Mouse (Mus musculus): ENCODE results near the gene Klf6.

Gene Klf6

DNA sequence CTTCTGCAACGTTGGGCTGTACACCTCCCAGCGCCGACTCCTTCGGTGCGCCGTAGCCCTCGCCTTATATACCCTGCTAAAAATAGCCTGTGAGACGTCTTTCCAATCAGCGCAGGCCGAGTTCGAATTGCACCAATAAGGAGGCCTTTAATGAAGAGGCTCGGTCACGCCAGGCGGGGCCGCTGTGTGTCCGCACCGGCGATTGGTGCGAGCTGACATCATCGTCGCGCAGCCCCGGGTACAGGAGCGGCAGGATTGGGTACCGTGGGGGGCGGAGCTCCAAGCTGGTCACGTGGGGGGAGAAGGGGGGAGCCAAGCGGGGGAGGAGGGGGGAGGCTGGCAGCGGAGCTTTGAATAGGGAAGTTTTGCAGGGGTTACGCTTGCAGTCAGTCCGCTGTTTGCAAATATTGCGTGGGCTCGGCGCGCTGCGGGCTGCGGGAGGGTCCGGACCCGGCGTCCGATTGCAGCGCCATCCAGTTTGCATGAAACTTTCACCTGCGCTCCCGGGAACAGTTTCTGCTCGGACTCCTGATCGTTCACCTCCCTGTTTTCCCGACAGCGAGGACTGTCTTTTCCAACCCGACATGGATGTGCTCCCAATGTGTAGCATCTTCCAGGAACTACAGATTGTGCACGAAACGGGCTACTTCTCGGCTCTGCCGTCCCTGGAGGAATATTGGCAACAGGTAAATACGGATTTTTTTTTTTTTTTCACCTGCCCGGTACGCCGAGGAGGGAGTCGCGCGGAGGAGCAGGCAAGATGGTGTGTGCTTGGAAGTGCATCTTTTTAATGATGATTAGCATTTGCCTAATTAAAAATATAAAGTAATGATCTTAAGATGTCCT lies at the start of gene Klf6:
Klf6 (plus strand) TSS at position 326 of the 846 bp plus-strand sequence.
- peak; percentile 100 for DNase-seq (ENCODE audit: inconsistent age in 2 of 2, low spot score in 1 of 2)

DNA sequence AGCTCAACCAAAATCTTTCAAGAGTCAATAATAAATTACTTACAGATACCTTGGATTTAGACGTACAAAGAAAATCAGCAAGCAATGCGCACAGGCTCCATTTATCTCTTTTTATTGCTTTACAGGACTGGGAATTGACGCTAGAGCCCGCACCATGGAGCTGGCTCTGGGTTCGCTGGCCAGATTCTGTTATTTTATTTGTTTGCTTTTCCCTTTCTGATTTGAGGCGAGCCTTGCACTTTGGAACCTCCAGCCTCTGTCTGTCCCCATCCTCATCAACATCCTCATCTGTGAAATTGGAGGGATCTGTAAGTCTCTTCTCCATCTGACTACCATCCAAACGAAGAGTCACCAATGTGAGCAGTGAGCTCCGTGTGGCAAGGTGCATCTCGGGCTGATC lies 47.8 kb upstream of the Klf6 start:
- no peak for DNase-seq (ENCODE audit: inconsistent age in 2 of 2, low spot score in 1 of 2)

DNA sequence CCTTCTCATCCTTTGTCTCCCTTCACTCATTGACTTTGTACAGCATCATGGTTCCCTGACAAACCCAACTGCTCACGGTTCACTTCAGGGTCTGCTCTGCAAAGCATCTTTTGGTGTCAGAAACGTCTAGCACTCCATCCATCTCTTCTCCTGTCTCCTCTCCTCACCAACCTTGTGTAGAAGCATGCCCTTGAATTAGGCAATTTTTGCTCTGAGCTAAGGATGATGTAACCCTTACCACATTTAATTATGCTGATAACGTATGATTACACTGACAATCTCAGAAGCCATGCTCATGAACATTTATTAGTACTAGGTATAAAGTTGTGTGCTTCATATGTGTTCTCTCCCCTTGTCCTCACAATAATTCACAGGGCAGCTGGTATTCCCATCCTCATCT lies 44.0 kb upstream of the Klf6 start:
- peak in 1 of 2 experiments; percentile 41 for DNase-seq (ENCODE audit: inconsistent age in 2 of 2, low spot score in 1 of 2)

DNA sequence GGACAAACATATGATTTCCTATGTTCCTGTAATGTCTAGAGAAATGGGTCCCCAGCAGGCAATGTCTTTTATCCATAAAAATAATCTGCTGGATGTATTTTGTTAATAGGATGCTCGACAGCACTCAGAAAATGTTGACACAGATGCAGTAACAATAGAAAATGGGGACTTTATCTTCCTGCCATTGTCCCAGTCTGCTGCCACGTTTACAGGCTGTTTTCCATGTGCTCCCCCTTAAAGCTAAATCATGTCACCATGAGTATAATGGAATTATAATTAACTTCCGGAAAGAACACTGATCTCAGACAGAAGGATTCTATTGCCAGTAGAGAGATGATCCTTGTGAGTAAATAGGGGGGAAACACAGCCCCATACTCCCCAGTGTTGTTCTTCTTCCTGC lies 42.1 kb upstream of the Klf6 start:
- DNase-seq (ENCODE audit: inconsistent age in 2 of 2, low spot score in 1 of 2): no peak

- no peak for DNase-seq (ENCODE audit: inconsistent age in 2 of 2, low spot score in 1 of 2)
Measured at GRCm38 (mm10) chr13:5822586-5822985, 38.7 kb upstream of the Klf6 start.

GRCm38 (mm10) chr13:5823150-5823549 lies 38.1 kb upstream of the Klf6 start:
- no peak for DNase-seq (ENCODE audit: inconsistent age in 2 of 2, low spot score in 1 of 2)

- DNase-seq (ENCODE audit: inconsistent age in 2 of 2, low spot score in 1 of 2): no peak
Measured at GRCm38 (mm10) chr13:5824189-5824815, 37.0 kb upstream of the Klf6 start.

DNA sequence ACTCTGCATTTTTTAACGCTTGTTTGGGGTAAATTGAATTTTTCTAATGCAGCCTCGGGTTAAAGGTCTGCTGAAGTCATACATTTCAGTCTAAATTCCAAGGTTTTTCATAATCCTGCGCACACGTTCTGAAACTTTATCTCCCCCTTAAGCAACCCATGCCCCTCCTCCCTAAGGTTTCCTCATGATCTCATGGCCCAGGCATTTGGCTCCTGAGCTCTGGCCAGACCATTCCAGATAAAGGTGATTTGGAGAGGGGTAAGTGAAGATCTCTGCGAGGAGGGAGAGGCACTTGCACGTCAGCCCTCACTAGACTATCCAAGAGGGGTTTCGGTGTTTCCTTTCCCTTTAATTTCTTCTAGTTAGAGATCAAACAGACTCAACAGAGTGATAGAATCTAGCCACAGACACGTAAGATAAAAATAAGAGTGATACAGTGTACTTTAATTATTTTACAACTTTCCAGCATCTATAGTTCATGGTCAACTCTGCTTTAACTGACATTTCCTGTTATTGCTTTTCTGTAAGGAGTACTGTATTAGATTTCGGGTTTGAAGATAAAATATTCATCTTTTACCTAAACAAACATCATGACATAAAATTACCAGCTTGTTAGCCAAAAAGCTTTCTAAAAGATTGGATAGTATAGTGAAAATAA lies 35.0 kb upstream of the Klf6 start:
- DNase-seq (ENCODE audit: inconsistent age in 2 of 2, low spot score in 1 of 2): peak; percentile 60 to 74

DNA sequence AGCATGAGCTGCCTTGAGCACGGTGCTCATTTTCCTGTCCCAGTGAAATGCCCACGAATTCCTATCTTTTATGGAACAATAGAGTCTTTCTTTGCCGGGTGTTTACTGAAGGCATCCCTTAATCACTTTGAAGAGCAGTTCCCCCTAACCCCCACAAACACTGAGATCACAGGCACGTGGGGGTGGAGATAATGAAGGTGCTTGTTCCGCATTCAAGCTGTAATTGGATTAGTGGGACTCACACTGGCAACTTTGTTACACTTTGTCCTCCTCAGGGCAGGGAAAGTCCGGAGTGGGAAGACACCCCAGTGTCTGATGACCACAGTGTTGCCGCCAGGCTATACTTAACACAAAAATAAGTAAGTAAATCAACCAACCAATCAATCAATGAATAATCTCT lies 29.3 kb upstream of the Klf6 start:
- DNase-seq (ENCODE audit: inconsistent age in 2 of 2, low spot score in 1 of 2): no peak

- DNase-seq (ENCODE audit: inconsistent age in 2 of 2, low spot score in 1 of 2): peak; percentile 31 to 54
Measured at GRCm38 (mm10) chr13:5837174-5837777, 24.0 kb upstream of the Klf6 start.

DNA sequence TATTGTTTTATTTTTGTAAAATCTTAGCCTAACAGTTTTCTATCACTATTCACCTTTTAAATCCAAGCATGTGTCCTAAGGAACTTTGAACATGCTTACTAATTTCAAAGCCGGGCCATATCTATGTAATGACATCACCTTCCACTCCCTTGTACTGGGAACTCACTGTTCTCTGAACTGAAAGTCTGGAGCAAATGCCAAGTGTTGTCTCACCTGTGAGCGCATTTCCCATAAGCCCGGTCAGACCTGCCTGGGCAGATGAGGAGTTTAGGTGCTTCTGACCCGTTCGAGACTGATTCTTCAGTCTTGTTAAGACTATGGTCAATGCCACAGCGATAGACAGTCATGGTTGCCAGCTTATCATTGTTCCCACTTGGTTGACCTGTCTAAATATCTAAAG lies 19.9 kb upstream of the Klf6 start:
- DNase-seq (ENCODE audit: inconsistent age in 2 of 2, low spot score in 1 of 2): no peak

DNA sequence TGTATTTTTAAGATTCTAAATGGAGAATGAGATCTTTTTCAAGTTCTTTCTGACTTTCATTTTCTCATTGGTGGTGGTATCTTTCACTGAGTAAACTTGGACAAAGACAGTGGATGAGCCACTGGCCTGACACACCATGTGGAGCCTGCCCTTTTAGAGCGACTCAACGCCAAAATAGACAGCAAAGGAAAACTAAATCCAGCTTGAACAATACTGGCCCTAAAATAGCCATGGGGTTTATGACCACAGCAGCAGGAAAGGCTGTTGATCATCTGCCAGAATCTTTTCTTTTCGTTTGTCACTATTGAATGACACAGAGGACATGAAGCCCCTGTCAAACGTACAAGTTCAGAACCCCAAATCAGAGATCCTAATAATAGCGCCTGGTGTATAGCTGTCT lies 18.4 kb upstream of the Klf6 start:
- DNase-seq (ENCODE audit: inconsistent age in 2 of 2, low spot score in 1 of 2): no peak

- DNase-seq (ENCODE audit: inconsistent age in 2 of 2, low spot score in 1 of 2): no peak
Measured at GRCm38 (mm10) chr13:5843829-5844228, 17.5 kb upstream of the Klf6 start.

DNA sequence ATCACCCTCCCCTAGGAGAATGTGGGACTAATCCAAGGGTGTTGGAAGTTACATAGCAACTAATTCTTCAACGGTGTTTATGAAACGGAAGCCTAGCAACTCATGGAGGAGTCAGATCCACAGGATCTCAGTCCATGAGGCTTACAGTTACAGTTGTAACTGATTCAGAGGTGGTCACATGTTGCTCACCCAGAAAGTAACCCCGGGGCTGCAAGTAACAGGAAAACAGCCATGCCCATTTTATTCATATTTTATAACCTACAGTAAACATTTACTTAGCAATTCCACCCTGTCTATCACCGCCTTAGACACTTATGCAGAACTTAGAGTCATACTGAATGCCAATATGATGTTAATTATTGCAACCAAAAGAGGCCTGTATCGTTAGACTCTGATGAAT lies 16.9 kb upstream of the Klf6 start:
- no peak for DNase-seq (ENCODE audit: inconsistent age in 2 of 2, low spot score in 1 of 2)

GRCm38 (mm10) chr13:5845161-5845590 lies 16.1 kb upstream of the Klf6 start:
- peak; percentile 84 to 93 for DNase-seq (ENCODE audit: inconsistent age in 2 of 2, low spot score in 1 of 2)

GRCm38 (mm10) chr13:5845605-5846004 lies 15.7 kb upstream of the Klf6 start:
- DNase-seq (ENCODE audit: inconsistent age in 2 of 2, low spot score in 1 of 2): no peak

DNA sequence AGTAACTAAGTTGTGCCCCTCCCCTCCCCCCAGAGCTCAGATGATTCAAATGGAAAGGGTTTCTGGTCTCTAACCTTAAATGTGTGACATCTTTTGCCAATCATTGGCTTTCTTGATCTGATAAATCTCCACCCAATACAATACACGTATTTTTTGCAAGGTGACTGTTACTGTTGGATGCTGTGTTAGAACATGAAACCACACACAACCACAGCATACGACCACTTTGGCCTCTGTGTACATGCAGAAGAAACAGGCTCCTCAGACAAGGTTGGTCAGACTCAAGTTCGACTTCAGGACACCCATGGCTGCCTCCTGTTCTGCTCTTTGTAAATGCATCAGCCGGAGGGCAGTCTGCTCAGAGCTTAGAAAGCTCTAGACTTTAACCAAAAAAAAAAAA lies 14.4 kb upstream of the Klf6 start:
- DNase-seq (ENCODE audit: inconsistent age in 2 of 2, low spot score in 1 of 2): no peak

DNA sequence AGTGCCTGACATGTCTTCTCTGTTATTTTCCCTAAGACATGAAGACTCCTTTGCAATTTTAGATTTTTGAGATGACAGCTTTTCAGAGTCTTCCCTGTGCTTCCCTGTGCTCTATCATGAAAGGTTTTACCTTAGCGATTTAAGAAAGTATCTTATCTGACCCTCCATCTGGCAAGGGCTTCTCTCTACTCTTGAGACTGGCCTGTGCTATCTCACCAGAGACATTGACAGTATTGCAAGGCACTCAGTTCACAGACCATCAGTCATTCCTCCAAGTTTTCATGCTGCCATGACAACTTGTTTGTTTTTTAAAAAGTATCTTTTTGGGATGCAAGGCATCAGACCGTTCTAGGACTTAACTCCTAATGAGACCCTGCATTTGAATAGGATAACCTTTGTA lies 13.5 kb upstream of the Klf6 start:
- no peak for DNase-seq (ENCODE audit: inconsistent age in 2 of 2, low spot score in 1 of 2)

GRCm38 (mm10) chr13:5860651-5861156 lies 578 bp upstream of the Klf6 start:
- DNase-seq (ENCODE audit: inconsistent age in 2 of 2, low spot score in 1 of 2): no peak

DNA sequence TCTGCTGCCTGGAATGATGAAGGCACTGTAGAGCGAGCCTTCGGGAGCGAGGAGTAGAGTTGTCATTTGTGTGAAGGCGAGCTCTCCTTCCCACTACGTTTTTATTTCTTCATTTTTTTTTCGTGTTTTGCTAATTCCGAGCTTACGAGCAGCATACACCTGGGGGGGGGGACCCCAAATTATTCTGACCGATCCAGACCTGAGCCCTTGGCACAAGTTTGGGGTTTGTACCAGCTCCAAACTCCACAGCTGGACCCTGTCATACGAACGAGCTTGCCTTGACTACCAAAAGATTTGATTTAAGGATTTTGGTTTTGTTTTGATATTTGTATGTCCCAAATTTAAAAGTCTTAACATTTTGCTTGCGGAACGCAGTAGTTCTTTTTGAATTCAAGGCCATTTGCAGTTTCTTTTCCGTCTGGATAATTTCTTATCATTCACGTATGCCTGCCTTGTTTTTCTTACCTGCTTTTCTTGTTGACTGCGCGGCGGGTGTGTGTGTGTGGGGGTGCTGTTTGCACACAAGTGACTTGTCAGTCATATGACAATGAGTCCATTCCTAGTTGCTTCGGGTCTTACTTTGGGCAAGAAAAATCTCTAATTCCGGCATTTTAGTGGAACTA lies 832 bp downstream of the Klf6 start:
- peak; percentile 66 to 92 for DNase-seq (ENCODE audit: inconsistent age in 2 of 2, low spot score in 1 of 2)

Data from adrenal gland, adult (tissue).